Mouse (Mus musculus): ENCODE measurements around the gene Ptprs.
A peak's percentile ranks its signal among the peaks of the same experiment; 100 is the strongest.

DNA sequence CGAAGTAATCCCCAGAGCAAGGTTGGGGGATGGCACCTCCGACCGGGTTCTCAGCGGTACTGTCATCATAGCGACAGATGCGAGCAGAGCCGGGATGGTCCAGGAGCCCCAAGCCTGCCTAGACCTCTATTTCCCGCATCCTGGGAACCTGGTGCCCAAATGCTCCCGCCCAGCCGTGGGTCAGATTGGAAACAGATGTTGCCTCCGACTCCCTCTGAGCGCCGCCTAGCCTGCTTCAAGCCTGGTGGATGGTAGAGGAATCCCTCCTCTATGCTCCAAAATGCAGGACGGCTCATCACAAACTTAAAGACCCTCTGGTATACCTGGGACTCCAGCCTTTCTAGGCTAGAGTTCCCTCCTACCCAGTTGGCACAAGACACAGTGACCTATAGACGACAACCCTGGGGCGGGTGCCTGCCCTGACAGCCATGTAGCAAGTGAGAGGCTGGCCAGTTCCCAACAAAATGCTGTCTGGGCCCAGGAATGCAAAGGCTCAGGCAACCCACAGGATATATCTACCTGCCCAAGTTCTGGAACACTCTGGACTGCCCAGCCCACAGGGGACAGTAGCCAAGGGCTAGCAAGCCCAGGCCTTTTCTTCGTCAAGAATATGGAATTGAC is 13.3 kb downstream of the Ptprs start:
- TF ChIP-seq POLR2A (IDR thresholded peaks at IDR 0.05; ENCODE audit: insufficient read depth, low read depth, low read length) (no peak), CTCF (IDR thresholded peaks at IDR 0.05) (peak; percentile 18; the same call in 1 of the 2 replicates)

Data from heart, adult 2 months (tissue).